Mouse (Mus musculus): Measurements from ENCODE around the gene Rmi2.

DNA sequence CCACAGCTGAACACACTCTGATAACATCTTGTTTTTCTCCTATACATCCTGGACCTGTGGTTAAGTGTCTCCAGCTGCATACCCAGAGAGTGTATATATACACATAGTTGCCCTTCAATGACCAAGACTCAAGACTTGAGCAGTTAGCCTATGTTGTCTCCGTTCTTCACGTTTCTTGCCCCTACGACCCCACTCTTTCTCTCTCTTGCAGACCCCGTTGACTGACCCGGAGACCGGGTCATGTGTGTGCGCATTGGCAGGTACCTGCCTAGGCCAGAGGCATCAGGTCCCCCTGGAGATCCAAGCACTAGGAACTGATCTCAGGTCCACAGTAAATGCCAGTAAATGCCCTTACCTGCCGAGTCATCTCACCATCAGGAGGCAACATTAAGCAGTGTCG, 7.6 kb upstream of the Rmi2 start:
- TF ChIP-seq CTCF (IDR thresholded peaks at IDR 0.05; ENCODE audit: low read depth, low read length) (no peak), GATA1 (IDR thresholded peaks at IDR 0.05; ENCODE audit: borderline replicate concordance, low read length) (no peak), TAL1 (conservative IDR thresholded peaks at IDR 0.05; ENCODE audit: low read depth, low read length) (no peak)
